Mouse (Mus musculus) cerebellum, postnatal 25 days (tissue): ENCODE results near the gene Slc38a5.

Experiments
- DNase-seq, 2 experiments: peaks; one replicate each; pipeline ENCODE4 v3.0.0; 2021; ENCODE audit warnings: mixed read lengths in 2 of 2

Slc38a5 gene

DNA sequence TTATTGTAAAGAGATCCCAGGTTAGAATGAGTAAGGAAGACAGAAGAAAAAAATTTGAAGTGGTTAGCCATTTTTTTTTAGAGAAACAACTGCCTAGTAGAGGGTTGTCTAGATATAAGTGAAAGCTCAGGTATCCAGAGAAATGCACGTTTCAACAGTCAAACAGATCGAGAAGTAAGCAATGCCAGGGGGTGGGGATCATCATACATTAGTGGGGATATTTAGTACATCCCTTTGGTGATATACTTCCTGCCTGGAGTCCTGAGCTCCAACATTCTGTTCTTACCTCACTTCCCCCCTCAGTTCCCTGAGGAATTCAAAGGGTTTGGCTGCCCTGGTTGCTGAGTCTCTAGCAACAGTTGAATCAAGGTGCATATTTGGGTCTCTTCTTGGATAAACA is 56.2 kb downstream of the Slc38a5 start, which contains the start of gene Ssxb10:
Ssxb10 (plus strand) TSS at position 301 of the 400 bp plus-strand sequence.
- DNase-seq: no peak
